Mouse (Mus musculus) CD4-positive, CD25-positive, alpha-beta regulatory T cell (primary cell): ENCODE measurements around the gene Chmp2a. TPM values are rescaled to one million over a fixed set of nuclear protein-coding genes. Genes with fewer than 3 reads are reported as not detected.

Source experiments
- polyA plus RNA-seq: library from polyadenylated mRNA; unstranded; fragments of 100-300 nt; shearing (Covaris generic); gene quantifications from one replicate; pipeline ENCODE4 v1.2.1, GENCODE M21; 2017

Chmp2a gene
- polyA plus RNA-seq, result 253 TPM

DNA sequence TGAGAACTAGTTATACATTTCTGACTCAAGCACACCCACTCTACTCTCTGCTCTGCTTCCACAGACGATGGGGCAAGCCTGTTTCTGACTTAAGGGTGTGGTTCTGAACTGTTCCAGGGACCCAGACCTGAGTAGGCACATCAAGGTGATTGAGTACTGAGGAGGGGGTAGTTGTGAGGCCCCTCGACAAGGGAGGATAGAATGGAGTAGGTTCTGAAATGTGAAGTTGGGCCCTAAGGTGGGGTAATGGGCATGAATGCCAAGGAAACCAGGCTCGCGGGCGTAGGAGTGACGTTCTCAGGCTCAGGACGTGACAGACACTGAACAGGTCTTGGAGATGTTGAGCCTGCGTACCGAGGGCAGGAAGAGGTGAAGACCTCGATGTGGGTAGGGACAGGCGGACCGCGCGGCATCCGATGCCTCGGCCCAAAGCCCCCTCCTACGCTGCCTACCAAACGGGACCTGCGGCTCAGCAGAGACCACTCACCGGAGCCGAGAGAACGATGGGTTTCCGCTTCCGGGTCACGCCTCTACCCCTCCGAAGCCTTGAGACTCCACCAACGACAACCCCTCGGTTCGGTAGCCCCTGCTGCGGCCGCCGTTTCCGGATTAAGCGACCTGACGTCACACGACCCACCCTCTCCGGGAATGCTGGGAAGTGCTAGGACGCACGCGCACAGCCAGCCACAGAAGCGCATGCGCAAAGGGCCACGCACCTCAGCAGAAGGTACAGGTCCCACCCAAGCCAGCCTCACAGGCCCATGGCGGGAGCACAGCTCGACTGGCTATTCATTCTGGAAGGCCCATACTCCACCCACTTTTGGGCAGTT lies at the start of gene Chmp2a:
Chmp2a (minus strand) TSS at position 660 of the 830 bp plus-strand sequence.

DNA sequence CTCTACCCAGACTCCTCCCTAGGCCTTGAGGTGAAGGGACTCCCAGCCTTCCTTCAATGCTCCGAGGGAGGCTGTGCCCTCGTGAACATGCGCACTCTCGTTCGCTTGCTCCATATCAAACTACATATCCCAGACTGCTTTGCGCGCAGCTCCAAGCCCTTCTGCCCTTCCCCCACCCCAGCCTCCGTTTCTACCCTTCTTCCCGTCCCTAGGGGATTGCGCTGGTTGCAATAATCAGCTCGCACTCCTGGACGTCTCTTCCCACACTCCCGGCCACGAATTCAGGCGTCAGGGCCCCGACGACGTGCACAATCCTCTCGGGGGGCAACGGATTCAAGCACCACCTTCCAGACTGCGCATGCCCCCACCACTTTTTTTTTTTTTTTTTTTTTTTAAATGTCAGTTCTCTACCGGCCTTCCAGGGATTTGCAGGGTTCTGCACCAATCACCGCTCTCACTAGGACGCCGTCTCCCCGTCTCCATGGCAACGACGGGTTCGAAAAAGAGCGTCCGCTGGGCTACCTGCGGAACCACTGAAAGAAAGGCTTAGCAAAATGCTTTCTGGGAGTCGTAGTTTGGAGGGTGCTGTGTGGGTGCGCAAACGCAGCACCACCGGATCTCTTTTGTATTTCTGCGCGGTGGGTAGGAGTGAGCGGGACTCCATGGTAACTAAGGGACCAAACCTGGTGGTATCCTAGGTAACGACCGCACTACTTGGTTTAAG lies 19.8 kb upstream of the Chmp2a start, which contains the start of gene Mzf1:
Mzf1 (minus strand) TSS at position 478 of the 724 bp plus-strand sequence.

DNA sequence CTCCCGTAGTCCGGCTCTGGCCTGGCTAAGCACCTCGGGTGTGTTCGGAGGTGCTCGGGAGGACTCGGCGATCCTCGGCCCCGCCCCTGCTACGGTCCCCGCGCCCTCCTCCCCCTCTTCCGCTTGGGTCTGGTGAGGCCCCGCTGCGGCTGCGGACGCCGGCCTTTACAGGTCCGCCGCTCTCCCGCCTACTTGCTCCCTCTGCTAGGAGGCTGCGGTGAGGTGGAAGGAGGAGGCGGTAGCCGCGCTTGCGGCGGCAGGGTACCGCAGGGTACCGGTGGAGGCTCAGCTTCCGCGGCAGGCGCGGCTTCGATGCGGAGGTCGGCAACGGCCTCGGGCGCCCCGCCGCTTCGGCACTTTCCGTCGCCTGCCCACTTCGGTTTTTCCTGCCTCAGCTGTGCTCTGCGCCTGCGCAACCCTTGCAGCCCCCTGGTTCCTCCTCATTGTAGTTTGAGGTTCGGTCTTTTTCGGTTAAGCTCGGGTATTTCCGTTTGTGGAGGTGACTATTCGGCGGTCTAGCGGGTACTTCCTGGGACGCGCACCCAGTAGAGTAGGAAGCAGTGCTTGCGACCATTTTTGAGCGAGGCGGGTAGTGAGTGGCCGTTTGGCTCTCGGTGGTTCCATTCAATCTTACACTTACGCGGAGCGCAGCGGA lies 3.4 kb upstream of the Chmp2a start, which contains the start of gene Ube2m:
Ube2m (minus strand) TSS at position 375 of the 655 bp plus-strand sequence.

DNA sequence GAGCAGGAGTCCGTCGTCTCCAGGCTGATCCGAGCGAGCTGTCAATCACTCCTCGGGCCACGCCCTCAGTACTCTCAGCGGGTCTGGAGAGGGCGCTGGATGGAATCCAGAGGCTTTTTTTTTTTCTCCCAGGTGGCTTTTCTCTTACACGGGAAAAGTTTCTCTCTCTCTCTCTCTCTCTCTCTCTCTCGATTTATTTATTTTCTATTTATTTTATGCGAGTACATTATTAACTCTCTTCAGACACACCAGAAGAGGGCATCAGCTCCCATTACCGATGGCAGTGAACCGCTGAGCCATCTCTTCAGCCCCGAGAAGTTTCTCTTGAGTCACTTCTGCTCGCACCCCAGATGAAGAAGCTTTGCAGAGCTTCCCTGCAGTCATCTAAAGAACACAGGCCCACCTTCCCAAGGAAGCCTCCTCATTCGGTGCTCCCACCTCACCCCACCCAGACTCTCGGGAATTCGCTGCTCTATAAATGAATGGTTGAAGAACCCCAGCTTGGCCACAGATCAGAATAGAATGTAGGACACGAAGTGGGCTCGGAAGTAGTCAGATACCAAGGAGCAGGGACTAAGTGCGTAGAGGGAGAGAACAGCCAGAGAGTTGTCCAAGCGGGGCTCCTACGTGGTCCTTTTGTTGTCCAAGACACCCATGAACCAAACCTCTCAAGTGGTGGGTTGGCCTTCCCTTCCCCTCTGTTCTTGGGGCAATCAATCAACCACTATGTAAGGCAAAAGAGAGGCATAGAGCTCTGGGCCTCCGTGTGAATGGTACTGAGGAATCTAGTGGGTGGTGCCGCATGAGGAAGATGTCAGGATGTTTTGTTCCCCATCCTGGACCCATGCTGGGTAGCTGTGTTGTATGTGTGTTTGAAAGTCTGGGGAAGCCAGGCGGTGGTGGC lies 24.4 kb downstream of the Chmp2a start, which contains the start of gene Zbtb45:
Zbtb45 (minus strand) TSS at position 30 of the 904 bp plus-strand sequence.

GRCm38 (mm10) chr7:12998851-12999250 lies 35.8 kb downstream of the Chmp2a start, which contains the start of gene Trim28:
TSS of gene Trim28 (plus strand) at chr7:12999114.

DNA sequence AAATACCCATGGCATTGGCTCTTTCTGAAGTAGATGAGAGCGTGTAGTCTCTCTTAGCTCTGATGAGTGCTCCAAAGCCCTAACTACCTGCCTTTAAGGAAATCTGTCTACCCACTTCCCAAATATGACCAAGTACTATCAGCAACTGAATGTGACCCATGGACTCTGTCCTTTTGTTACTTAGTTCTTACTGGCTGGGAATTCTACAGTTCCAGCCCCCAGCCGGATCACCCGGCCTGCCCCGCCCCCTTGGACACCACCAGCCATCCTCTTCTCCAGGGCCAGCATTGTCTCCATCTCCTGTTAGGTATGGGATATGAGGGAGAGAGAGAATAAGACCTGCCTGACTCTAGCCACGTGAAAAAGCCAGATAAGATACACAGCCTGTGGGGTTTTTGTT lies 36.6 kb downstream of the Chmp2a start, which contains the start of gene Slc27a5:
Slc27a5 (minus strand) TSS at position 140 of the 400 bp plus-strand sequence.

Other genes with a start within 250 kb of the Chmp2a start
- 3.0 TPM for gene Zscan18, start 231.2 kb downstream of the Chmp2a start, polyA plus RNA-seq
- 14.7 TPM for gene Zfp329, start 215.9 kb downstream of the Chmp2a start, polyA plus RNA-seq
- 73.3 TPM for gene Zfp110, start 200.0 kb downstream of the Chmp2a start, polyA plus RNA-seq
- gene Zfp128, start 153.6 kb downstream of the Chmp2a start, polyA plus RNA-seq, result 3.5 TPM
- 10.3 TPM for gene Zscan22, start 137.0 kb downstream of the Chmp2a start, polyA plus RNA-seq
- 858 TPM for gene Rps5, start 112.5 kb downstream of the Chmp2a start, polyA plus RNA-seq
- 0.13 TPM for gene Rnf225, start 107.4 kb downstream of the Chmp2a start, polyA plus RNA-seq
- 6.7 TPM for gene Zfp324, start 69.0 kb downstream of the Chmp2a start, polyA plus RNA-seq
- gene Zfp446, start 57.0 kb downstream of the Chmp2a start, polyA plus RNA-seq, result 9.8 TPM
- gene Slc27a5, start 36.6 kb downstream of the Chmp2a start, polyA plus RNA-seq, result 0.45 TPM
- 124 TPM for gene Trim28, start 35.7 kb downstream of the Chmp2a start, polyA plus RNA-seq
- gene Zbtb45, start 24.8 kb downstream of the Chmp2a start, polyA plus RNA-seq, result 25.7 TPM
- gene Ube2m, start 3.5 kb upstream of the Chmp2a start, polyA plus RNA-seq, result 174 TPM
- 1.1 TPM for gene Mzf1, start 20.0 kb upstream of the Chmp2a start, polyA plus RNA-seq
- not detected for gene Vmn1r85, start 60.4 kb upstream of the Chmp2a start, polyA plus RNA-seq
- 0.04 TPM for gene Vmn1r86, start 85.1 kb upstream of the Chmp2a start, polyA plus RNA-seq
- not detected for gene Vmn1r87, start 105.3 kb upstream of the Chmp2a start, polyA plus RNA-seq
- gene Vmn1r88, start 124.8 kb upstream of the Chmp2a start, polyA plus RNA-seq, result 0.06 TPM
- gene Vmn1r89, start 178.2 kb upstream of the Chmp2a start, polyA plus RNA-seq, result not detected
- 22.0 TPM for gene Lig1, start 242.5 kb upstream of the Chmp2a start, polyA plus RNA-seq
- 3.6 TPM for gene Zswim9, start 243.9 kb upstream of the Chmp2a start, polyA plus RNA-seq